ENCODE assay signal across 9 mouse cellular contexts in genomic region chr8:117260930-117261475, GRCm38 (mm10). TPM values are rescaled to one million over a fixed set of nuclear protein-coding genes. Genes with fewer than 3 reads are reported as not detected.
A peak's percentile ranks its signal among the peaks of the same experiment; 100 is the strongest.
DNase-seq lines count a peak whose midpoint lies in the region; ATAC-seq and TF ChIP-seq lines count a peak whose summit lies in the region.
"Had no signal": no experiment of that assay in that cellular context is flagged by ENCODE, and none has a peak within 500 bp of the region (broad histone marks: within the 10 kb centered on the region; RNA-seq: fewer than 3 reads in every experiment).

No protein-coding gene starts in this region.

- no peak for TF ChIP-seq POLR2A in ES-Bruce4 (IDR thresholded peaks at IDR 0.05; ENCODE audit: insufficient read depth, low read length)

- no peak for DNase-seq in heart, adult 18-20 months
- no peak for DNase-seq in forebrain, embryonic 14.5 days (ENCODE audit: low spot score)
- no peak for DNase-seq in liver, embryonic 14.5 days (ENCODE audit: low read depth in 3 of 3, low spot score in 3 of 3)
- no peak for DNase-seq in yolk sac, embryonic 10.5 days (ENCODE audit: low spot score)
- DNase-seq in adrenal gland, postnatal 14 days, result no peak
- no peak for DNase-seq in cerebellum, postnatal 4 days (ENCODE audit: low spot score in 2 of 2)
- DNase-seq: heart, postnatal 36 days had no signal

- TF ChIP-seq EP300 in ES-Bruce4 (IDR thresholded peaks at IDR 0.05; ENCODE audit: insufficient read depth, low read depth, low read length), result 0 out of 2 replicates have a peak, but pooled peaks have one; percentile 48
- no peak for TF ChIP-seq EP300 in liver, embryonic 14.5 days (IDR thresholded peaks at IDR 0.05; ENCODE audit: low read depth)

- ATAC-seq in heart, embryonic 13.5 days (ENCODE audit: extremely low read depth, insufficient number of reproducible peaks, low FRiP score, low TSS enrichment), result no peak
- no peak for ATAC-seq in forebrain, embryonic 14.5 days
- ATAC-seq in liver, embryonic 14.5 days (ENCODE audit: insufficient read depth), result no peak

- H3K36me3 ChIP-seq in heart, embryonic 13.5 days, result no peaks in the 10 kb centered on the region
- no peaks in the 10 kb centered on the region for H3K36me3 ChIP-seq in ES-Bruce4 (ENCODE audit: control insufficient read depth, insufficient read depth, low read length, poor library complexity, severe bottlenecking)
- no peaks in the 10 kb centered on the region for H3K36me3 ChIP-seq in forebrain, embryonic 14.5 days (ENCODE audit: control insufficient read depth, insufficient read depth, low read length)
- H3K36me3 ChIP-seq in liver, embryonic 14.5 days (replicated peaks; ENCODE audit: control insufficient read depth, insufficient read depth, low read depth), result no peaks in the 10 kb centered on the region

- peak overlapping the region; percentile 97; the same call in 1 of the 2 replicates for H3K9ac ChIP-seq in heart, embryonic 13.5 days
- H3K9ac ChIP-seq in ES-Bruce4 (ENCODE audit: low read depth, poor library complexity, severe bottlenecking), result peak overlapping the region; percentile 97
- peak overlapping the region; percentile 93 for H3K9ac ChIP-seq in forebrain, embryonic 14.5 days (ENCODE audit: low read length)
- no peak overlapping the region for H3K9ac ChIP-seq in liver, embryonic 14.5 days (replicated peaks)

- TF ChIP-seq CTCF in ES-Bruce4 (IDR thresholded peaks at IDR 0.05; ENCODE audit: low read depth, low read length), result no peak
- no peak for TF ChIP-seq CTCF in liver, embryonic 14.5 days (IDR thresholded peaks at IDR 0.05; ENCODE audit: low read depth)

- no peaks in the 10 kb centered on the region for H3K27me3 ChIP-seq in heart, embryonic 13.5 days (replicated peaks)
- no peaks in the 10 kb centered on the region for H3K27me3 ChIP-seq in ES-Bruce4 (ENCODE audit: control insufficient read depth, insufficient read depth, low read length, poor library complexity, severe bottlenecking)
- no peaks in the 10 kb centered on the region for H3K27me3 ChIP-seq in forebrain, embryonic 14.5 days (replicated peaks; ENCODE audit: control insufficient read depth, insufficient read depth, low read length)
- no peaks in the 10 kb centered on the region for H3K27me3 ChIP-seq in liver, embryonic 14.5 days (ENCODE audit: control insufficient read depth, insufficient read depth, low read length)

- no peaks in the 10 kb centered on the region for H3K9me3 ChIP-seq in heart, embryonic 13.5 days
- H3K9me3 ChIP-seq in ES-Bruce4 (replicated peaks; ENCODE audit: control insufficient read depth, insufficient read depth, low read length, poor library complexity, severe bottlenecking), result no peaks in the 10 kb centered on the region
- no peaks in the 10 kb centered on the region for H3K9me3 ChIP-seq in forebrain, embryonic 14.5 days (replicated peaks; ENCODE audit: control insufficient read depth, low read length)
- no peaks in the 10 kb centered on the region for H3K9me3 ChIP-seq in liver, embryonic 14.5 days (ENCODE audit: control insufficient read depth, low read length)

- peaks cover 60% of the 10 kb centered on the region for H3K4me1 ChIP-seq in heart, embryonic 13.5 days
- H3K4me1 ChIP-seq in ES-Bruce4 (ENCODE audit: control insufficient read depth, insufficient read depth, low read length), result peaks cover 26% of the 10 kb centered on the region
- peaks cover 35% of the 10 kb centered on the region for H3K4me1 ChIP-seq in forebrain, embryonic 14.5 days (ENCODE audit: control insufficient read depth, insufficient read depth, low read length)
- peaks cover 31 to 46% of the 10 kb centered on the region in 2 experiments for H3K4me1 ChIP-seq in liver, embryonic 14.5 days (replicated peaks; ENCODE audit: control insufficient read depth in 2 of 2, insufficient read depth in 2 of 2, low read length in 1 of 2)

- H3K4me2 ChIP-seq in heart, embryonic 13.5 days, result peak overlapping the region; percentile 78
- H3K4me2 ChIP-seq in forebrain, embryonic 14.5 days (ENCODE audit: low read length), result peak overlapping the region; percentile 87
- H3K4me2 ChIP-seq in liver, embryonic 14.5 days (ENCODE audit: low read depth), result peak overlapping the region; percentile 88

- no peak overlapping the region for H3K4me3 ChIP-seq in heart, embryonic 13.5 days
- peak overlapping the region; percentile 6; the same call in 1 of the 2 replicates for H3K4me3 ChIP-seq in ES-Bruce4 (ENCODE audit: low read depth, low read length)
- H3K4me3 ChIP-seq in forebrain, embryonic 14.5 days (ENCODE audit: low read depth, low read length), result peak overlapping the region; percentile 79
- H3K4me3 ChIP-seq in liver, embryonic 14.5 days (ENCODE audit: insufficient read depth in 1 of 2, low read depth in 2 of 2, low read length in 2 of 2), result no peak overlapping the region

- H3K27ac ChIP-seq in heart, embryonic 13.5 days (replicated peaks), result no peak overlapping the region
- H3K27ac ChIP-seq in ES-Bruce4 (ENCODE audit: insufficient read depth, low read length), result peak overlapping the region; percentile 61
- H3K27ac ChIP-seq in forebrain, embryonic 14.5 days (ENCODE audit: low read depth, low read length), result peak overlapping the region; percentile 77
- H3K27ac ChIP-seq in liver, embryonic 14.5 days, result no peak overlapping the region

- 59% methylated on average over 14 of the region's 14 CpGs for WGBS in heart, embryonic 13.5 days
- 29% methylated on average over 14 of the region's 14 CpGs for WGBS in forebrain, embryonic 14.5 days
- 65% methylated on average over 14 of the region's 14 CpGs for WGBS in liver, embryonic 14.5 days (ENCODE audit: insufficient replicate concordance)

RNA-seq across cellular contexts. Expression of gene Cmip, which starts 4.1 kb away (rescaled TPM):
- 6.2 and 6.5 TPM in 2 replicates for polyA plus RNA-seq in heart, embryonic 13.5 days (2015; fragmentation: Nextera tagmentation; extraction: Ambion mirVana)
- total RNA-seq in heart, adult 18-20 months (2021), result 10 to 100 TPM; 17.6 to 22.3 TPM
- polyA plus RNA-seq in ES-Bruce4 (2011; ENCODE audit: insufficient read depth, insufficient read length, low read depth, missing spikeins), result 64.9 and 67.9 TPM in 2 replicates
- 57.4 and 69.6 TPM in 2 replicates for polyA plus RNA-seq in forebrain, embryonic 14.5 days (2014; fragmentation: Nextera tagmentation; extraction: Ambion mirVana)
- 9.8 and 10.4 TPM in 2 replicates for polyA plus RNA-seq in liver, embryonic 14.5 days (2012; rRNA removed)
- polyA plus RNA-seq in liver, embryonic 14.5 days (2014; fragmentation: Nextera tagmentation; extraction: Ambion mirVana), result 6.7 and 10.6 TPM in 2 replicates
- 94.6 and 96.2 TPM in 2 replicates for total RNA-seq in adrenal gland, postnatal 14 days (2021)

Comparison
In these comparisons a context has a peak if more than half of its experiments do, and no peak if none do; other contexts are left out.
1. H3K27ac ChIP-seq: peak in ES-Bruce4 (single experiment) and forebrain, embryonic 14.5 days (single experiment); none in heart, embryonic 13.5 days (single experiment) and liver, embryonic 14.5 days (single experiment).
2. H3K4me3 ChIP-seq: peak in ES-Bruce4 (single experiment) and forebrain, embryonic 14.5 days (single experiment); none in heart, embryonic 13.5 days (single experiment) and liver, embryonic 14.5 days (0 of 2).
3. Peak in every context shown above with its lines, with median percentiles within 50 percentile points of each other: H3K4me2 ChIP-seq.